Mouse (Mus musculus): ENCODE results near the gene Anapc11. TPM values are rescaled to one million over a fixed set of nuclear protein-coding genes. Genes with fewer than 3 reads are reported as not detected.
A peak's percentile ranks its signal among the peaks of the same experiment; 100 is the strongest.

The Anapc11 gene
- polyA plus RNA-seq, 1 experiment from 2014 or later: 194 TPM

DNA sequence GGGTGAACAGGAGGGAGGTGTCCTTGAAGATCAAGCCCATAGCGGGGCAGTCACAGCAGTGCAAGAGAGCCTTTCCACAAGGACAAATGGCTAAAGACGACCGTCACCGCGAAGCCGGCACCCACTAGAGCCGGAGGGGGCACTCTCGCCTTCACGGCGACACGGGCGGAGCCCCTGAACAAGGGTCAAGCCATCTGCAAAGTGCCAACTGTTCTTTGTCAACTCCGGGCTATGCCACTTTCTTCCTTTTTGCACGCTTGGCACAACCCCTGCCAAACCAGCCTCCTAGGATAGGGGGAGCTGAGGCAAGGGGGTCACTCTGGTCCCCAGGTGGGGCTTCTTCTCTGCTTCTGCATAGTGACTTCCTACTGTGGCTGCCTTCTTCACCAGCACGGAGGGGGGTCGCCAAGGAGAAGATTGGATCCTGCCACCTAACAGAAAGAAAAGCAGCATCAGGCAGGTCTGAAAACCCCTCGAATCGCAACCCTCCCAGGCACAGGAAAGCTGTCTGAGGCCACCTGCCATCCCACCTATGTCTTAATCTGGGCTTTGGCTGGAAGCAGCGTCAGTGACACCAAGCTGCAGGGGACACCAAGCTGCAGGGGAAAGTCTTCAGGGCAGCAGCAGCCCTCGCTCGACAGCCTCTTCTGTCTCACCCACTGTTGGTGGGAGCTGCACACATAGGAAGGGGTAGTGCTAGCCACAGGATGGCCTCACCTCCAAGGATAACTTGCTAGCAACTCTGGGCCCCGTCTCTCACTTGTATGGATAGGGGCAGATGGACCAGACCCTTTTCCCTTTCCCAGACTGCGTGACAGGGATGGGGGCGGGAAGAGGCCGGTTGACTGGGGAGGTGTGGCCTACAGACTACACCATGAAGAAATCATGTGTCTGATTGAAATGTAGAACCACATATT, 20.7 kb downstream of the Anapc11 start:
- no peak for ATAC-seq
- 91% methylated on average over 25 of the region's 25 CpGs for WGBS
- peaks cover 33% of the 10 kb centered on the region for H3K36me3 ChIP-seq (ENCODE audit: control insufficient read depth, insufficient read depth, low read length)
- H3K4me3 ChIP-seq (ENCODE audit: low read length): no peak overlapping the region
- peaks cover 26% of the 10 kb centered on the region for H3K4me1 ChIP-seq (ENCODE audit: control insufficient read depth, insufficient read depth, low read depth, low read length)
- no peaks in the 10 kb centered on the region for H3K9me3 ChIP-seq (ENCODE audit: control insufficient read depth, low read length)
- no peak overlapping the region for H3K9ac ChIP-seq (ENCODE audit: low read depth, low read length)
- no peak overlapping the region for H3K4me2 ChIP-seq (ENCODE audit: low read length)
- no peak overlapping the region; the same call in 1 of the 2 replicates for H3K27ac ChIP-seq (ENCODE audit: low read depth, low read length)
- no peaks in the 10 kb centered on the region for H3K27me3 ChIP-seq (replicated peaks; ENCODE audit: control insufficient read depth, insufficient read depth, low read length)

DNA sequence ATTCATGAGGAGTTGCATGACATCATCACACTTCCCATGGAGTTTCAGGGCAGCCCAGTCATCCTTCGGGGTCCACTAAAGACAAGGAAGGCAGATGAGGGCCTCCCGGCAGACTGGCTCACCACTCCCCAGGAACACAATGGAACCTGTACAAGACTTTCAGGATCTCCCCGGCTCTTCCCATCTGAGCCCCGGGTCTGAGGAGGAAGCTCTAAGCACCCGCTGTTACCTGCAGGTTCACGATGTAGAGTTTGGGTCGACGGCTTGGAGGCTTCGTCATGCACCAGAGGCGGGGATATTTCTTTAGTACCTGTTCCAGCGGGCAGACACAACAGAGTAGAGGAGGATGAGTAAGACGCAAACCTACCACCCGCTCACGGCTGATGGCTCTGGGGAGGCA, 22.0 kb downstream of the Anapc11 start:
- WGBS: 94% methylated on average over 14 of the region's 14 CpGs
- no peak overlapping the region for H3K27ac ChIP-seq (ENCODE audit: low read depth, low read length)
- peaks cover 27% of the 10 kb centered on the region for H3K36me3 ChIP-seq (ENCODE audit: control insufficient read depth, insufficient read depth, low read length)
- no peak overlapping the region for H3K4me2 ChIP-seq (ENCODE audit: low read length)
- H3K9ac ChIP-seq (ENCODE audit: low read depth, low read length): no peak overlapping the region
- ATAC-seq: no peak
- no peaks in the 10 kb centered on the region for H3K9me3 ChIP-seq (ENCODE audit: control insufficient read depth, low read length)
- H3K4me1 ChIP-seq (ENCODE audit: control insufficient read depth, insufficient read depth, low read depth, low read length): peaks cover 29% of the 10 kb centered on the region
- H3K4me3 ChIP-seq (ENCODE audit: low read length): no peak overlapping the region
- no peaks in the 10 kb centered on the region for H3K27me3 ChIP-seq (replicated peaks; ENCODE audit: control insufficient read depth, insufficient read depth, low read length)

GRCm38 (mm10) chr11:120622805-120623204, 24.6 kb downstream of the Anapc11 start:
- Histone ChIP-seq H3K4me2 (ENCODE audit: low read length) (no peak overlapping the region), H3K4me1 (ENCODE audit: control insufficient read depth, insufficient read depth, low read depth, low read length) (peaks cover 15% of the 10 kb centered on the region), H3K27ac (ENCODE audit: low read depth, low read length) (no peak overlapping the region), H3K4me3 (ENCODE audit: low read length) (no peak overlapping the region), H3K9me3 (ENCODE audit: control insufficient read depth, low read length) (no peaks in the 10 kb centered on the region), H3K27me3 (replicated peaks; ENCODE audit: control insufficient read depth, insufficient read depth, low read length) (no peaks in the 10 kb centered on the region), H3K9ac (ENCODE audit: low read depth, low read length) (no peak overlapping the region), H3K36me3 (ENCODE audit: control insufficient read depth, insufficient read depth, low read length) (peaks cover 29% of the 10 kb centered on the region)
- ATAC-seq: no peak
- 93% methylated on average over 6 of the region's 6 CpGs for WGBS

GRCm38 (mm10) chr11:120623961-120624679, 25.9 kb downstream of the Anapc11 start:
- 15% methylated on average over 27 of the region's 30 CpGs for WGBS
- H3K4me3 ChIP-seq (ENCODE audit: low read length): peak overlapping the region; percentile 89
- peak; percentile 67 for ATAC-seq
- H3K27ac ChIP-seq (ENCODE audit: low read depth, low read length): peak overlapping the region; percentile 75
- H3K36me3 ChIP-seq (ENCODE audit: control insufficient read depth, insufficient read depth, low read length): peaks cover 28% of the 10 kb centered on the region
- peaks cover 15% of the 10 kb centered on the region for H3K4me1 ChIP-seq (ENCODE audit: control insufficient read depth, insufficient read depth, low read depth, low read length)
- no peaks in the 10 kb centered on the region for H3K27me3 ChIP-seq (replicated peaks; ENCODE audit: control insufficient read depth, insufficient read depth, low read length)
- peak overlapping the region; percentile 85 for H3K9ac ChIP-seq (ENCODE audit: low read depth, low read length)
- no peaks in the 10 kb centered on the region for H3K9me3 ChIP-seq (ENCODE audit: control insufficient read depth, low read length)
- H3K4me2 ChIP-seq (ENCODE audit: low read length): peak overlapping the region; percentile 97

DNA sequence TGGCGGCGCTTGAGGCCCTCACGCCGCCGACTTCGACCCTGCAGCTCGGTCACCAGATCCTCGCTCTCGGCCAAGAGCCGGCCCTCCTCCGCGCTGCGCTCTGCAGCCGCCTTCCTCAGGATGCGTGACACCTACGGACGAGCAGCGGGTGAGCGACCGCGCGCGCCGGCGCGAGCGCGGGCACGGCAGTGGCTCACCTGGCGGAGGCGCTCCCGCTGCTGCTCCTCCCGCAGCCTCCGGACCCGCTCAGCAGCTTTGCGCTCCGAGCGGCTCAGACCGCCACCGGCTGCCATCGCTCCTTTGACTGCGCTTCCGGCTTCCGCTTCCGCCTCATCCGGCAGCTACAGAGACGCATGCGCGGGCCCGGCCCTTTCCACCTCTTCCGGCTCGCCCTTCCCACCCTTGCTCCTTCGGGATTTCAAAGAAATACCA, 26.5 kb downstream of the Anapc11 start:
- peak overlapping the region; percentile 85 for H3K9ac ChIP-seq (ENCODE audit: low read depth, low read length)
- ATAC-seq: peak; percentile 80
- peak overlapping the region; percentile 89 for H3K4me3 ChIP-seq (ENCODE audit: low read length)
- H3K4me2 ChIP-seq (ENCODE audit: low read length): peak overlapping the region; percentile 97
- H3K9me3 ChIP-seq (ENCODE audit: control insufficient read depth, low read length): no peaks in the 10 kb centered on the region
- peaks cover 30% of the 10 kb centered on the region for H3K36me3 ChIP-seq (ENCODE audit: control insufficient read depth, insufficient read depth, low read length)
- peaks cover 18% of the 10 kb centered on the region for H3K4me1 ChIP-seq (ENCODE audit: control insufficient read depth, insufficient read depth, low read depth, low read length)
- under 1% methylated on average over 53 of the region's 53 CpGs for WGBS
- peak overlapping the region; percentile 86 for H3K27ac ChIP-seq (ENCODE audit: low read depth, low read length)
- H3K27me3 ChIP-seq (replicated peaks; ENCODE audit: control insufficient read depth, insufficient read depth, low read length): no peaks in the 10 kb centered on the region

GRCm38 (mm10) chr11:120625152-120625775, 27.0 kb downstream of the Anapc11 start, which contains the start of gene Sirt7:
TSS of gene Sirt7 (minus strand) at chr11:120625240.
- H3K27ac ChIP-seq (ENCODE audit: low read depth, low read length): peak within 1 kb of the TSS; percentile 86
- H3K4me2 ChIP-seq (ENCODE audit: low read length): peak within 1 kb of the TSS; percentile 97
- no peaks in the 10 kb centered on the region for H3K27me3 ChIP-seq (replicated peaks; ENCODE audit: control insufficient read depth, insufficient read depth, low read length)
- peak within 1 kb of the TSS; percentile 89 for H3K4me3 ChIP-seq (ENCODE audit: low read length)
- H3K36me3 ChIP-seq (ENCODE audit: control insufficient read depth, insufficient read depth, low read length): peaks cover 25% of the 10 kb centered on the region
- peak within 1 kb of the TSS; percentile 85 for H3K9ac ChIP-seq (ENCODE audit: low read depth, low read length)
- peak; percentile 24 for ATAC-seq
- WGBS: 16% methylated on average over 5 of the region's 5 CpGs
- H3K4me1 ChIP-seq (ENCODE audit: control insufficient read depth, insufficient read depth, low read depth, low read length): peaks cover 24% of the 10 kb centered on the region
- H3K9me3 ChIP-seq (ENCODE audit: control insufficient read depth, low read length): no peaks in the 10 kb centered on the region

DNA sequence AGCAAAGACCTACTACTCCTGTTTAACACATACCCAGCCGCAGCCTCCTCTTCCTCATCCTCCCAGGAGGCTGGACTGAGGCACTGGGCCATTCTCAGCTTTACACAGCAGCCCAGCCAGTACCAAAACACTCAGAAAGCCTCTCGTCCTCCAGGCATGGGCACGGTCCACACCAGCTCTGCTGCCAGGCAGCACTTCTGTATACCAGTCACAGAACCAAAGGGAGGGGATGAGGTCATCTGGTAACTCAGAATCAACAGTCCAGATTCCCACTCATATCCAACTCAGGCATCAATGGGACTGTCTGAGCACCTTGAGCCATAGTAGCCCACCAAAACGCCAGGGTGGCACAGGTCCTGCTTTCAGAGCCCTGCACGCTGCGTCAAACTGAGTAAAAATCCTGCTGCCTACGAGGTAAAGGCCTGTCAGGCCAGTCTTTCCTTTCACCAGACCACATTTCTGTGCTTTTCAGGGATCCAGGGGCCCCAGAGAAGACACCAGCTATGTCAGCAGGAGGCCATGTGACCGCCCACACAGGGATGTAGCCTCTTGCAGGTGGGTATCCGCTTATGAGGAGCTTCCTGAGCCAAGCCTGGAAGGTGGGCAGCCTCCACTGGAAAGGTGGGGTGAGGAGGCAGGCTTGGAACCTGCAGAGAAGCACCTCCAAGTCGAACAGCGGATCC, 28.7 kb downstream of the Anapc11 start:
- H3K4me1 ChIP-seq (ENCODE audit: control insufficient read depth, insufficient read depth, low read depth, low read length): peaks cover 40% of the 10 kb centered on the region
- no peaks in the 10 kb centered on the region for H3K27me3 ChIP-seq (replicated peaks; ENCODE audit: control insufficient read depth, insufficient read depth, low read length)
- no peak overlapping the region for H3K4me3 ChIP-seq (ENCODE audit: low read length)
- H3K4me2 ChIP-seq (ENCODE audit: low read length): no peak overlapping the region
- no peaks in the 10 kb centered on the region for H3K9me3 ChIP-seq (ENCODE audit: control insufficient read depth, low read length)
- WGBS: 93% methylated on average over 11 of the region's 11 CpGs
- H3K36me3 ChIP-seq (ENCODE audit: control insufficient read depth, insufficient read depth, low read length): peaks cover 19% of the 10 kb centered on the region
- no peak overlapping the region for H3K27ac ChIP-seq (ENCODE audit: low read depth, low read length)
- ATAC-seq: no peak
- H3K9ac ChIP-seq (ENCODE audit: low read depth, low read length): no peak overlapping the region

GRCm38 (mm10) chr11:120627468-120628300, 29.5 kb downstream of the Anapc11 start:
- ATAC-seq: no peak
- Histone ChIP-seq H3K36me3 (ENCODE audit: control insufficient read depth, insufficient read depth, low read length) (peaks cover 16% of the 10 kb centered on the region), H3K4me1 (ENCODE audit: control insufficient read depth, insufficient read depth, low read depth, low read length) (peaks cover 46% of the 10 kb centered on the region), H3K4me3 (ENCODE audit: low read length) (no peak overlapping the region), H3K27ac (ENCODE audit: low read depth, low read length) (no peak overlapping the region), H3K9me3 (ENCODE audit: control insufficient read depth, low read length) (no peaks in the 10 kb centered on the region), H3K9ac (ENCODE audit: low read depth, low read length) (no peak overlapping the region), H3K4me2 (ENCODE audit: low read length) (no peak overlapping the region), H3K27me3 (replicated peaks; ENCODE audit: control insufficient read depth, insufficient read depth, low read length) (no peaks in the 10 kb centered on the region)
- WGBS: 80% methylated on average over 22 of the region's 22 CpGs
